Mouse (Mus musculus) heart, postnatal 14 days (tissue): ENCODE measurements around the gene Eif4e3. TPM values are rescaled to one million over a fixed set of nuclear protein-coding genes. Genes with fewer than 3 reads are reported as not detected.

Source experiments
- DNase-seq, 2 experiments: peaks; one replicate each; pipeline ENCODE4 v3.0.0; 2021 to 2022
- intact Hi-C: fragments of 180-260 bp; cut with DNase I; formaldehyde crosslinking; loops from one replicate; pipeline ENCODE4 v1.15.1; 2025
- total RNA-seq, 2 experiments: library from RNA; stranded (reverse); gene quantifications; 2 replicates each; pipeline ENCODE4 v1.2.3; 2021

Gene Eif4e3
- total RNA-seq, 2 experiments from 2014 or later, result 32.5 to 34.2 TPM

GRCm38 (mm10) chr6:99599651-99600050 is 66.9 kb downstream of the Eif4e3 start:
- intact Hi-C loops, result loop anchor here (2.0 to 10.0 kb wide), 4 partner anchors 645 to 1492 kb away; no protein-coding TSS in a partner anchor
- DNase-seq, result no peak

GRCm38 (mm10) chr6:99599229-99599628 is 67.3 kb downstream of the Eif4e3 start:
- no peak for DNase-seq
- intact Hi-C loops, result loop anchor here (5.0 to 10.0 kb wide), 2 partner anchors 1464 to 1492 kb away; no protein-coding TSS in a partner anchor

GRCm38 (mm10) chr6:99577040-99577439 is 89.5 kb downstream of the Eif4e3 start:
- intact Hi-C loops, result no loop called here

GRCm38 (mm10) chr6:99575633-99576032 is 90.9 kb downstream of the Eif4e3 start:
- intact Hi-C loops, result no loop called here
- no peak for DNase-seq

More at GRCm38 (mm10) chr6:99577040-99577439, 89.5 kb downstream of the Eif4e3 start:
- DNase-seq, result no peak

Other genes with a start within 250 kb of the Eif4e3 start
- 10 to 100 TPM; 38.5 to 53.2 TPM for gene Foxp1, start 144.1 kb downstream of the Eif4e3 start, total RNA-seq
- gene Gm20696, start within 50 bp of the Eif4e3 start, total RNA-seq, result 1 to 10 TPM; 2.3 to 3.2 TPM
- gene Gpr27, start 25.9 kb upstream of the Eif4e3 start, total RNA-seq, result 1 to 10 TPM; 2.8 to 3.4 TPM
- gene Prok2, start 59.6 kb upstream of the Eif4e3 start, total RNA-seq, result not detected